Mouse (Mus musculus) brain, embryonic 14.5 days (tissue): Measurements from ENCODE around the gene Dclk1.
A peak's percentile ranks its signal among the peaks of the same experiment; 100 is the strongest.

ENCODE experiments used
- CTCF ChIP-seq: fragments of 200-500 bp; IDR thresholded peaks from 2 replicates; pipeline ENCODE4 v1.5.1; 2012; ENCODE audit warnings: inconsistent platforms, mild to moderate bottlenecking, moderate library complexity, borderline replicate concordance; ENCODE audit not compliant: insufficient read depth, insufficient read length; ENCODE audit errors: extremely low read depth
- POLR2A ChIP-seq: fragments of 200-500 bp; IDR thresholded peaks from 2 replicates; pipeline ENCODE4 v1.6.1; 2012; ENCODE audit warnings: mild to moderate bottlenecking, inconsistent platforms, borderline replicate concordance; ENCODE audit not compliant: poor library complexity, insufficient read depth, insufficient read length, severe bottlenecking; ENCODE audit errors: extremely low read depth

GRCm38 (mm10) chr3:55331694-55332093 is 89.5 kb downstream of the Dclk1 start:
- TF ChIP-seq POLR2A (no peak), CTCF (0 out of 2 replicates have a peak, but pooled peaks have one; percentile 13)
